Mouse (Mus musculus) layer of hippocampus, adult 8-10 months (tissue): ENCODE results near the gene Mkrn2os. TPM values are rescaled to one million over a fixed set of nuclear protein-coding genes. Genes with fewer than 3 reads are reported as not detected.
A peak's percentile ranks its signal among the peaks of the same experiment; 100 is the strongest.

Experiments
- DNase-seq, 2 experiments: peaks; one replicate each; pipeline ENCODE4 v3.0.0; 2022; ENCODE audit warnings: low spot score in 2 of 2
- total RNA-seq, 4 experiments: library from RNA; stranded (reverse); gene quantifications; 2 replicates each; pipeline ENCODE4 v1.2.4; 2022

The Mkrn2os gene
- total RNA-seq, 4 experiments from 2014 or later = not detected

DNA sequence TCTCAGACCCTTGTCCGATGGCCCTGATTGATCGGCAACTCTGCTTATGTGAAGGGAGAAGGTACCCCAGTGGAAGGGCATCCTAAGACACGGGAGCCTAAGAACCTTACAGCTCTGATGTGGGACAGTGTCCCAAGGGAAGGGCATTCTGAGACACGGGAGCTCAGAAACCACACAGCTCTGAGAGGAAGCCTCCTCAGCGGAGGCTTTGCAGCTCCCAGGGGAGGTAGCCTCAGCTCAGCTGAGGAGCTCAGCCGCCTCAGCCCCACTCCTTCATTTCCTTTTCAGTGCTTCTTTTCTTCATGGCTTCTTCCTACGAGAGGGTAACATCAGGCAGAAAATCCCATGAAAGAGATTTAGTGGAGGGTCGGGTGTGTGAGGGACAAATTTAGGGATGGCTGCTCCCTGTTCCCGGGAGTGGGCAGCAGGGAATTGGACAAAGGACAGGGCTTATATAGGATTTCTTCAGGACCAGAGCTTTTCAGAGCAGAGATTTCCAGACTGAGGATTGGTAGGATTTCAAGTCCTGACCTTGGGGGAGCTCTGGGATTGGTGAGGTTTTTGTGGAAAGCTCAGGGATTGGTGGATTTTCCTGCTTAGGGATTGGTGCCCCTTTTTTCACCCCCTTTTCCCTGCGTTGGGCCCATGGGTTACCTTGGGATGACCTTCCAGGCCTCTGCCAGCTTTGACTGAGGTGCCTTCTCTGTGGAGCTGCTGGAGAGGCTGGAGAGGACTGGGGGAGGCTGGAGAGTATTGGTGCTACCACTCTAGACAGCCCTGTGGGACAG lies 9.9 kb downstream of the Mkrn2os start:
- DNase-seq = no peak

DNA sequence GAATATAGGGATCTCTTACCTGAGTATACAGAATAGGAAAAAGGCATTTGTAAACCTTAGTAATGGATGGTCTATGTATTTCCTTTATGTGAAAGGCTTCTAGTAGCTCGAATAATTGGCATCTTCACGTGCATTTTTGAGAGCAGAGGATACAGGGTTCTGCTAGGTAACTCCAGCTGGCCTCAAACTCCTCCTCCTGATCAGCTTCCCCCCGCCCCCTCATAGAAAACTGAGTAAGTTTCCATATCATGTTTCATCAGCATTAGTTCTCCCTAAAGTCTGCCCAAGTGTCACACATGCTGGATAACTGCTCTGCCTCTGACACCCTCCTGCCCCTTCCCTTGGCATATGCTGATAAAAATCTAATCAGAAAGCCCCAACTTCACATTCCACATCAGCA lies 11.6 kb downstream of the Mkrn2os start:
- DNase-seq = no peak

DNA sequence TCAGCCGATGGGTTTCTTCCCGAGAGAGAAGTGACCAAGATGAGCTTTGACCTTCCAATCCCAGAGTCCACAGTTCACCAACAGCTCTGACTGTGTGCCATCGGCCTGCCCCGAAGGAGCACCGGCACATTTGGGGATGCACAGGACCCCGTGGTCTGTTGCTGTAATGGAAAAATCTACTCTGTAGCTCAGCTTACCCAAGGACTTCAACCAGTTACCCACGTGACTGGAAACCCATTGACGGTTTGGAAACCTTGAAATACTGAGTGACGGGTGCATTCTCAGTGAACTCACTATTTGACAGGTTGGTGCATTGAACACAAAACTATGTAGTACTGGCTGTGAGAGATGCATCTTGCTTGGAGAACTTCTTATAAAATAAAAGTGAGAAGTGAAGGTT lies 14.4 kb downstream of the Mkrn2os start:
- DNase-seq = no peak

DNA sequence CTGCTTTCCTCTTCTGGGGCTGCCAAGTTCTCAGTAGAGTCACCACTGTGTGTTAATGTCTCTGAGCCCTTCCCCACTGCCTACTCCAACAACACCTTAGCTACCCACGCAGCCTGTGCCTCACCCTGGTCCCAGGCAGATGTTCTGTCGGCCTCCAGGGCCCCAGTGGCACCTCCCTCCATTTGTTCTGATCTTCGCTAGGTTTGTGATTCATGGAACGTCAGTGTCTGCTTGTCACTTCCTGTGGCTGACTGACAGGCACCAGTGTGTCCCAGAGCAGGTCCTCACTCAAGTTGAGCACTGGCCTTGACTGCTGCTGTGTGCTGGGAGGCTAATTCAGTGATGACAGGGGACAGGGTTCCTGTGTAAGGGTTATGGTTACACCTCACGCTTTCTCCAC lies 15.0 kb downstream of the Mkrn2os start:
- DNase-seq = no peak

DNA sequence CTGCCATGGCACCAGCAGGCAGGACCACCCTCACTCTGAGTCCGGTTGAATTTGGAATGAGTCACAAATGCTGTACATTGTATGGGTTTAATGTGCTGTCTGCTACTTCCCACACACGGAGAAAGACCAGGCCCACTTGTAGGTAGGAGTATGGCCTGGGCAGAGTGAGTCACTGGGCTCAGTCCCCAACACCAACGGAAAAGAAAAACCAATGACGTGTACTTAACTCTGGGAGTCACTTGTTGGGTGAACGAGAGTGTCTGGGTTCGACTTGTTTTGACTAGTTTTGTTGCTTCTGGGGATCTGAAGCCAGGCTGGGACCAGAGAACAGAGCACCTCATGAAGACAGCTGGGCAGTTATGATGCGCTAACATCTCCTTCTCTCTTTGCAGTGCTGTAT lies 18.2 kb downstream of the Mkrn2os start:
- no peak for DNase-seq

DNA sequence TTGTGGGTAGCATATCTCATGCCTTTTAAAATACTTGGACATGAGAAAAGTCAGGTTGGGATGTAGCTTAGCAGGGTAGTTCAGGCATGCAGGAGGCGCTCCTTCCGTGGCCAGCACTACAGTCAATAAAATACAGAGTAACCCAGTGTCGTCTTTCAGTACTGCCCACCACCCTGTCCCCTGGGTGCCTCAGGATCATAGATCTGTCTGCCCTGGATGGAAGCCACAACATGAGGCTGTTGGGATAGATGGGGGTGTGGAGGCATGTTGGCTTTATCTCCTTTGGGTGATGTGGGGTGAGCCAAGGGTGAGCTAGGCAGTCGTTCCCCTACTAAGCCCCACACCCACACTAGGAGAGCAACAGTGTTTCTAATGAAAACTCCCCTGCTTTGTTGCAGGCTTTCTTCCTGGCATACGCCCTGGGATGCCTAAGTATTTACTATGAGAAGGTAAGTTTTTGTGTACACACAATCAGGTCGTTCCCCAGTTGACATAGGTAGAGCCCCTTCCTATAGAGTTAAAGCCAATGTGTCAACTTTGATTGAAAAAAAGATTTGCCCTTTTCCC lies 26.8 kb downstream of the Mkrn2os start:
- no peak for DNase-seq

DNA sequence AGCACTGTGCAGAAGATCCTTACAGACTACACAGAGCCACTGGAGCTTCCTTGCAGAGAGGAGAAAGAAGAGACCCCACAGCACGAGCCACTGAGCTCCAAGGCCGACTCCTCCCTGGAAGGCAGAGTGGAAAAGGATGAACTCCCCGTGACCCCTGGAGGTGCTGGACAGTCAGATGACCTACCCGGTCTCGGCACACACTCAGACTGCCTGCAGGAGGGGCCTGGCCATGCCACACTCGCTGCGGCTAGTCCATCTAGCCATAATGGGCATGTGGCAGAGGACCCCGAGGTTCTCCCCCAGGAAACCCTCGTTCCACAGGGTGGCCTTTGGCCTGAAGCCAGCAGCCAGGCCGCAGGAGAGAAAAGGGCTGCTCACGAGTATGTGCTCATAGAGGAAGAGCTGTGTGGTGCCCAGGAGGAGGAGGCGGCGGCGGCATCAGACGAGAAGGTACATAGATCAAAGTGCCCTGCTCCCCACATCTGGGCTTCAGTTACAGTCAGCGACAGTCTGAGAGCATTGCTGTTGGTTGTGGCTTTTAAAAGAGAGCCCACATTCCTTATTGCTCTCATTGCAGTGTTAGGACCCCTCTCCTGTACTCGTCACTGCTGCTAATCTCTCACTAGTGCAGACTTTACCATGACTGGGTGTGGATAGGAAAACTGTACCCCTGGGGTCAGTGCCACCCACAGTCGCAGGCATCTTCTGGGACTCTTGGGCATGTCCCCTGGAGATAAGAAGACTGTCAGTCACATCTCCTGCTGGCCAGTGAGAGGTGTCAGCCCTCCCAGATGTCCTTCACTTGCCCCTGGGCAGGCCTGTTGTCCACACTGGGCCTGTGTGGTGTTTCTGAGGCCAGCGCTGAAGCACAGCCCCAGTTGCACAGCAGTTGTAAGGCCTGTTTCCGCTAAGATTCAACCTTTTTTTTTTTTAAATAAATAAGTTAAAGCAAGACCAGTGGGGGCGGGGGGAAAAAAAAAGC lies 32.4 kb downstream of the Mkrn2os start:
- no peak for DNase-seq

DNA sequence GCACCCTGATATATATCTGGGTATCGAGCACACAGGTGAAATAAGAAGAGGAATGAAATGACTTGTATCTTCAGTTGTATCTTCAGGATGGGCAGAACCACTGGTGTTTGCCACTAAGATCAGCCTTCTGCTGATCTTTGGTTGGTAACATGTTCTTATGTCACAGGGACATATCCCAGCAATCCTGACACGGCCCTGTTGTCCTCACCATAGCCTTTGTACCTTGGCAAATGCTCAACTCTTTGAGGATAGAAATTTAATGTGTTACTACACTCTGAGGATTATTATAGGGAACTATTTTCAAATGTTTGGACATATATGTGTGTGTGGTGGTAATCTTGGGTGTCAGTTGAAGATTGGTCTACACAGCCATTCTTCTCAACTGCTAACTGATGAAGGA lies 34.2 kb downstream of the Mkrn2os start:
- no peak for DNase-seq

DNA sequence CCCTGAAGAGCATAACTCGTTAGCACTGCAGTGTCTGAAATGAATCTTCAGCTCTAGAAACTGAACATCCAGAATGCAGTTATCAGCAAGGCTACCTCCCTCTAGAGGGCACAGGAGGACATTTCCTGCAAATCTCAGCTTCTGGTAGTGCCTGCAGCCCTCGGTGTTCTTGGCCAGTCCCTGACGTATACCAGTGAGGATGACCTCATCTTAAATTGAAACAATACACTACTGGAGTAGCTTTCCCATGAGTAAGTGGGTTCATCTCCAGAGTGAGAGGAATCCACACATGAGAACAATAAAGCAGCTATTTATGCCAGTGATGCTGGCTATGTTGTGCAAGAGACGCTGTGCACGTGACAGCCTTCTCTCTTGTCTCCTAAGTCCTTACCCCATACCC lies 36.9 kb downstream of the Mkrn2os start:
- DNase-seq = no peak

DNA sequence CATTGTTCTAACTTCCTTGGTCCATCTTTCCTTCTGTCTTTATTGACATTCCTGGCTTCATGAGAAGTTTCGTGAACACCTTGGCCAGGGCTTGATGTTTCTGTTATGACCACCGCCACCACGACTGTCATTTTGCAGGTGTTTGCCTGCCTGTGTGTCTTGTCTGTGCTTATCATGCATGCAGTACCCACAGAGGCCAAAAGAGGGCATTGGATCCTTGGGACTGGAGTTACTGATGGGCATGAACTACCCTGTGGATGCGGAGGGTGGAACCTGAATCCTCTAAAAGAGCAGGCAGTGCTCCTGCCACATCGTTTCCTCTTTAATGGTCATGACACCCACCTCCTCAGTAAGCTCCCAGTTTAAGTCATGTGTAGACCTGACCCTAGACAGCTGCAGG lies 46.1 kb downstream of the Mkrn2os start:
- DNase-seq = peak in 1 of 2 experiments; percentile 37

DNA sequence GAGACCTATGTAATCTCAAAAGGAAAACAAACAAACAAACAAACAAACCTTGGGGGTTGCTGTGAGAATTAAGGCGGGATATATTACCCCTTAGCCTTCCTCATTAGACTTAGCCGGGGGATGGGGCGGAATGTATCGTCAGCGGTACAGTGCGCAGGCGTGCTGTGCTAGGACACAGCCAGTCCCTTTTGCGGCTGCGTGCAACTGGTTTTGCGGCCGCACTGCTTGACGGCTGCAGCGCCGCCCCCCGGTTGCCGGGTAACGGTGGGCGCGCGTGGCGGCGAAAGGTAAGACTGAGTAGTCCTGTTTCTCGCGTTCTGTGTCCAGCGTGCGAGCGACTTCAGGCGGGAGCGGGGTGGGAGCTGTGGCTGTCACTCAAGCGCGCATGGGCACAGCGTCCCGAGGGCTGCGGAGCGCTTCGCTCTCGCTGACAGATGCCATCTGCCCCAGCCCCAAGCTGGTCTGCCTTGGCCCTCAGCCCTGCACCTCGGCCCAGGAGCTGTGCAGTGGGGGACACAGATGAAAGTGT lies 47.9 kb downstream of the Mkrn2os start, which contains the start of gene Tsen2:
Gene Tsen2 (plus strand): TSS at position 223 of the 529 bp plus-strand sequence.
- peak; percentile 94 to 95 for DNase-seq

DNA sequence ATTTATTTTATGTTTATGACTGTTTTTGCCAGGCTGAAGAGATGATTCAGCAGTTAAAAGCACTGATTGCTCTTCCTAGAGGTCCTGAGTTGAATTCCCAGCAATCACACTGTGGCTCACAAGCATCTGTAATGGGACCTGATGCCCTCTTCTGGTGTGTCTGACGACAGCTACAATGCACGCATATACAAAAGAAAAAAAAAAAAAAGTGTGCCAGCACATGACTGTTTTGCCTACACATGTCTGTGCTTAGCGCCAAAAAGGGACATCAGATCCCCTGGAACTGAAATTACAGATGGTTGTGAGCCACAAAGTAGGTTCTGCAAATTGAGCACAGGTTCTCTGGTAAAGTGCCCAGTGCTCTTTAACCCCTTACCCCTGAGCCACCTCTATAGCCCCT lies 50.0 kb downstream of the Mkrn2os start:
- no peak for DNase-seq

DNA sequence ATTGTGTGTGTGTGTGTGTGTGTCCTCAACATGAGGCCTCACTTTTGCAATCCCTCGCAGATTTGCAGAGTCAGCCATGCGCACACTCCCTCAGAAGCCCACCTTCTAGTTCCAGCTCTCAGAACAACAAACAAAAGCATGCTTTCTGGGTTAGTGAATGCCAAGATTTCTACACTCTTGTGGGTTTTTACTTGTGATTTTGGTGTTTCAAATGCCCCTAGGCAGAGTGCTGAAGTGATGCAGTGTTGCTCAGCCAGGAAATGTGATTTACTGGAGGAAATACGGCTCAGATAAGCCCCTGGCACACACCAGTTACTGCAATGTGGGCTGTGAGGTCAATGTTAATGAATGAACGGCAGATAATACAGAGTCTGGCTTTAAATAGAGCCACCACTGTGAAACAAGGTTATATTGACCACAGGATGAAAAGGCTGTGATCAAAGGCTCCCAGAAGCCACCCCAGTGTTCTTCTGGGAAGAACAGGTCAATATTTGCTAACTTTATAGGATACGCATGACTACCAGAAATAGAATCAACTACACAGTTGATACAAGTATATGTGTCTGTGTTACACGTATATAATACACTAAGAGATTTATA lies 50.6 kb downstream of the Mkrn2os start:
- DNase-seq = no peak

DNA sequence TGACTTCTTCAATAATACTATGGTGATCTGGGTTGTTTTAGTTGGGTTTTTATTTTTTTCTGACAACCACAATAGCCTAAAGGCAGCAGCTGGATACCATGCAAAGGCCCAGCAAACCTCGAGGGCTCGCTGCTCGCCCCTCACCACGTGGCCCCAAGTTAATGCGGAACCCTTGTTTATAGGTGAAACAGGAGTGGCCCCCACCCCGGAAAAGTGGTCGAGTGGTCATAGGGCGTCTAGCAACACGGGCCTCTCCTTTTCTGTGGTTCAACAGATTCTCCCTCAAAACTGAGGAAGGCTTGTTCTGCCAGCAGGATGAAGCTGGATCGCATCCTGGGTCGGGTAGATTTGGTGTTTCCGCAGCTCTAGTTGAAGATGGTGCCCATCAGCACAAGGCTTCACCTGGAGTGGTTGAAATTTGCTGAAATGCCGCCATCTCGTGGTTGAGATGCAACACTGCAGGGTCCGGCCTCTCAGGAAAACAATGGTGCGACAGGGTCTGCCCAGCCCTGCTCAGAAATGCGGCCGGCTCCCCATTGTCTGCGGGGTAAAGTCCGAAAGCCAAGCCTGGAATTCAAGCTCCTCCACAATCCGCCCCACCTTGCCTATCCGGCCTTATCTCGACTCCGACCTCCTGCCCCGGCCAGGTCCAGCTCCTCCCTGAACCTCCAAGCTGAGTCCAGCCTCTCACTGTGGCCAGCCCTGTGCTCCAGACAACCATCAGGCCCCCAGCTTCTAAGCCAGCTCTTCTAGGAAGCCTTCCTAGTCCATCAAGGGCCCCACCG lies 53.5 kb downstream of the Mkrn2os start:
- peak; percentile 77 to 86 for DNase-seq

DNA sequence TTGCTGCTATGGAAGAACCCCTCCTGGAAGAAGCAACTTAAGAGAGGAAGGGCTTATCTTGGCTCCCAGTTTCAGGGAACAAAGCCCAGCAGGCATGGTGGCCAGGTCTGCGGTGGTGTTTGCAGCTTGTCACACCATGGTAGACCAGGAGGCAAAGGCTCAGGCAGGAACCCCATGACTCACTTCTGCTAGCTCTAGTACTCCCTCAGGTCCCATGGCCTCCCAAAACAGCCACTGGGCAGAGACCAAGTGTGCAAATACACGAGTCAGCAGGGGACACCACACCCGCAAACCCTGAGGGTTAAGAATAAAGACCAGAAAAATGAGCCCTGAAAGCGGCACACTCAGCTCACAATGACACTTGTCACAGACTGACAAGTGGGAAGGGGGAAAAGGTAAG lies 56.2 kb downstream of the Mkrn2os start:
- DNase-seq = no peak

DNA sequence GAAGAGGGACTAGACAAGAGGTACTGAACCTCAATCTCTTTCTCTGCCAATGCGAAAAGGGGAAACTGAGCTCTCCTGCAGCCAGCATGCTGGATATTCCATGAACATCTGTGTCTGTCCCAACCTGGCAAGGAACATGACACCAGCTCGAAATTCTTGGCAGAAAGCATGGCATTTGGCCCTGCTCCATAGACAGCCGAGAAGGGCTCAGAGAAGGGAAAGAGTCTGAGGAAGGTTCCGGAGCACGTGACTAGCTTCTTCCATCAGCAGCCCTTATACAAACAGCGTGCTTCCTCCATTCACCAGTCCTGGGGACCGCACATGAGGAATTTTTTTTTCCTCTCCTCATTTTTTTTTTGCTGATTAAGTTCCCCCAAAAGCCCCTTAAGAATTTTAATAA lies 57.8 kb downstream of the Mkrn2os start:
- DNase-seq = no peak
